Mouse (Mus musculus): ENCODE results near the gene Gm12185.
"Not testable (repeated sequence)": the region's sequence is repeated elsewhere in the genome, so short reads cannot be mapped to it uniquely, and the experiment has no call there.

Gene Gm12185

DNA sequence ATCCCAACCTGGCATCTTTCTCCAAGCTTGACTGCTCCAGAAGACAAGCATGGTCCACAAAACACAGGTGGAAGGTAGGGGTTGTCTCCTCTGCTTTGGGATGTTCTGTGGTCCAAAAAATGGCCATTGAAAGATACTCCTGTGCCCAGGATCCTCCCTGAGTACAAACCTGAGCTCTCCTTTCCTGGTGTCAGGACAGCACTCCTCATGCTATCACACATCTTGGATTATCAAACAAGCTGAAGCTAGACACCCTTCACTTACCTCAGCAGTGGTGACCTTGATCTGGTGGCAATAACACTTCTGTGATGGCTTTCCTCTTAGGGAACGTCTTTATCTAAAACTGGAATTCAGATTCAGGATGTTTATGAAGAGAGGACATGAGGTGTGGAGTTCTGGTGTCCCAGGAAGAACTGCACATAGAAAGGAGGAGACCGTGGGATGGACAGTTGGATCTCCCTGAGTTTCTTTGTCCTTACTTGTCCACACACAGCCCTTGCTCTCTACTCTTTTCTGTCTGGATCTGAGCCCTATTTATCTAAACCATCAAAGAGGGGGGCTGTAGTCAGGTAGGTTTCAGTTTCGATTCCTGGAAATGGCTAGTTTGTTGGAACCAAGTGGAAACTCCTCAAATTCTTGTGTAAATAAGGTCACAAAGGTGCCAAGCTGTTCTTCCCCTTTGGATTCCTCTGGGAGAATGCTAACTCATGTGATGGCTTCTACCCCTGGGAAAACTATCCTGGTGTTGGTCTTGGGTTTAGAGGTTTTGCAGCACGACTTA, at the start of gene Gm12185:
Gene Gm12185, minus strand, starts transcription at position 487 of the 781 bp plus-strand sequence.
- not testable (repeated sequence) for DNase-seq (ENCODE audit: low spot score)

DNA sequence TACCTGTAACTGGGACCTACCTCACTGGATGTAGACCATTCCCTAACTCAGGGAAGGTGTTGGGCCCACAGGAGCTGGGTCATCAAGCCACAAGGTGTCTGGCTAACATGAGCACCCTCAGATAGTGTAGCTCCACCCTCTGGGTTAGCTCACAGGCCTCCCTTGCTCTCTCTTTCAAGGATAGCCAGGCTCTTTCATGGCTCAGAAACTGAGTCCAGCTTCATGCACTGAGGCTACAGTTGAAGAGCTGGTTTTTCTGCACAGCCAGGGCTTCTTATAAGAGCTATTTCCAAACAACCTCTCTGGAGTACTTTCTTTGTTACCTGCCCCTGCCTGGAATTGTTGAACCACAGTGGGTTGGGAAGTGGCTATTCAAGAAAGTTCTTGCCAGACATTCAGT, 20.0 kb upstream of the Gm12185 start:
- not testable (repeated sequence) for DNase-seq (ENCODE audit: low spot score)

DNA sequence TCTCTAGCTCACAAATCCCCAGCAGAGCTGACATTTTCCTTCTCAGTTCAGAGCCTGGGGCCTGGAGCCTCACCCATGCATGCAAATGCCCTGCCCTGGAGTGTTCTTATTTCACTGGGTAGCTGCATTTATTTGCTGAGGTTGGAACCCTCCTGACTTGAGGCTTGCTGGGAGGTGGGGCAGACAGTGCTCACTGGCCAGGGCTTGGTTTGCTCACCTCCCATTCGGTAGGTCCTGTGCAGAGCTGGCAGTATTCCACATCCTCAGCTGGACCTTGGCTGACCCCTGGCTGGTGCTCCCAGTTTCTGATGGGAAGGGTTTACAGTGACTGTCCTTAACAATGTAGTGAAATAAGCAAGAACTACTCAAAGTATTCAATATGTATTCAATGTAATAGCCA, 14.8 kb upstream of the Gm12185 start:
- not testable (repeated sequence) for DNase-seq (ENCODE audit: low spot score)

DNA sequence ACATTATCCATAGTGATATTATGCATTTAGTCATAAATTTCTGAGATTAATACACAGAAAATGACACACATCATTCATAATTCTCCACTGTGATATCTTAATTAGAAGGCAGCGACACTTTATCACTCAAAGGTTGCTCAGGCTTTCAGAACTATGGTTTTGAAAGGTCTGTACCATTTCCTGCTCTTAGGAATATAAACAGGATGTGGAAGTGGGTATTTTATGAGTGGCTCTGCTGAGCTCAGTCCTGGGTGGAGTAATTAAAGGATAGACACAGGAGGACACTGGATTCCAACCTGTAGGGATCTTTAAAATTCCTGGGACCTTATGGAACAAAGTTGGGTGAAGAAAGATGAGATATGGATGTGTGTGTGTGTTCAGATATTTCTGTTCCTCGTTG, 14.3 kb upstream of the Gm12185 start:
- DNase-seq (ENCODE audit: low spot score), result not testable (repeated sequence)

DNA sequence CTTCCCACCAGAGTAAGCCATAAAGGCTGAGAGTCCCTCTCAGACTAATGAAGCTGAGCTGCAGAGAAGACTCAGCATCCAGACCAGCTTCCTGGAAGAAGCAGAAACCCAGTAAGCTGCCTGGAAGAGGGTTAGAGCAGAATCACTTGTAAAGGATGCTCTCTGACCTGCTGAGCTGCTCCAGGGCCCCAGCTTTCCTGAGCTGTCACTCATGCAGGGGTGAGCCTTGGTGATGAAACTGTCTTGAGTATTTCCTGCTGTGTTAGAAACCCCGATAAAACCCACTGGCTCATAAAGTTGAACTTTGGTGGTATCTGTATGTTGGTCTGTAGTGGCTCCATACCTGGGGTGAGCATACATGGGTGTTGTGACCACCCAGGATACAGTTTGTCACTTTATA, 8.4 kb upstream of the Gm12185 start:
- not testable (repeated sequence) for DNase-seq (ENCODE audit: low spot score)

DNA sequence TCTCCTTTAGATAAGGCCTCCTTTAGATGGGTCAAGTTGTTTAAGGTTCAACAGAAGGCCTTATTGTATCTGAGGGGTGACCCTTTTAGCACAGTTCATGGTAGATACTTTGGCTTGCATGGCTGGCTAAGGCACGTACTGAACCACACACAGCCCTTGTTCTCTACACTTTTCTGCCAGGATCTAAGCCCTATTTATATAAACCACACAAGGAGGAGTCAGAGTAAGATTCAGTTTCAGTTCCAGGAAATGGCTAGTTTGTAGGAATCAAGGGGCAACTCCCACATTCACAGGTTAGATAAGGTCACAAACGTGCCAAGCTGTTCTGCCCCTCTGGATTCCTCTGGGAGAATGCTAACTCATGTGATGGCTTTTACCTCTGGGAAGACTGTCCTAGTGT, 2.0 kb upstream of the Gm12185 start, which contains the start of gene Tgtp1:
Gene Tgtp1, minus strand, starts transcription at position 155 of the 400 bp plus-strand sequence.
- DNase-seq (ENCODE audit: low spot score), result not testable (repeated sequence)

DNA sequence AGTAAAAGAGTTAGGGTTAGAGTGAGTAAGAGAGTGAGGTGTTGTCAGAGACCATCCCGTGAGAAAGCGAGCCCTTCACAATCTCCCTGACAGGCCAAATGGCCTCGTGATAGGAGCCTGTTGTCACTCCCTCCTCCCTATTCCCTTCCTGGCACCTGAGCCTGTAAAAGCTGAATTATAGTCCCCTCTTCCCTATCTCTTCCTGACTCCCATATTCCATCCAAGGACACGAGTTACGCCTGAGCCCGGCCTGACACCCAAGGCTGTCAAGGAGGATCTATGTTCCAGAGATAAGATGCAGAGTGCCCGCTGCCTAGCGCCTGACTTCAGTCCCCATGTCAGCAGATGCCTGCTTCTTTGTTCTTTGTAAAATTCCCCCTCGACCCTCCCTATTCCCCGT, 1.3 kb upstream of the Gm12185 start:
- not testable (repeated sequence) for DNase-seq (ENCODE audit: low spot score)

DNA sequence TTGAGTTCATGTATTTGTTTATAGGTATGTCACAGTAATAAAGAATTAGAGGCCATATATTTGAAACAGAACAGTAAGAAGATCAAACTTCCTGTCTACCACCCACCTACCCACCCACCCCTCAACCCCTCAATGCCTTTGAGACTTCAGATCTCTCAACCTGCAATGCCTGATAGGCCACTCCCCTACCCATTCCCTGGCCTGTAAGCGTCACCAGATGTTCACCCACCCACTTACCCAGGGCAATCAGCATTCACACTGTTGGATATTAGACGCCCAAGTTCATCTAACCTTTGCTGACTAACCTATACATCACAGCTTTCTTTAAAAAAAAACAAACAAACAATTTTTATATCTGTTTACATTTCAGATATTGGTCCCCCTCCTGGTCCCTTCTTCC, 2.0 kb downstream of the Gm12185 start:
- not testable (repeated sequence) for DNase-seq (ENCODE audit: low spot score)

DNA sequence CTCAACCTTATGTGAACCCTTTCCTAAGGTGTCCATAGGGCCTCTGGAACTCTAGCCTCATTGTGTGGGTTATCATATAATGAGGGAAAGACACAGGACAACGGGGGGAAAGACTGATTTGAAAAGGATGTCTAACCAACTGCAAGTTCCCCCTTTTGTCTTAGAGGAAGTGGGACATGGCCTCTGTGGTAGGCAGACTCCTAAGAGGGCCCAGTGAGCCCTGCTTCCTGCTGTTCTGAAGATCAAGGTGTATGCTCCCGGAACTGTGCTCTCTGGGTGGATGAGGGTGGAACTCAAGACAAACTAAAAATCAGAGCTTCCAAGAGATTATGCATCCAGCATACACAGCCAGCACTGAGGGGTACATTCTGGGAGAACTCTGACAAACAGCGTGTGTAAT, 3.8 kb downstream of the Gm12185 start:
- not testable (repeated sequence) for DNase-seq (ENCODE audit: low spot score)

DNA sequence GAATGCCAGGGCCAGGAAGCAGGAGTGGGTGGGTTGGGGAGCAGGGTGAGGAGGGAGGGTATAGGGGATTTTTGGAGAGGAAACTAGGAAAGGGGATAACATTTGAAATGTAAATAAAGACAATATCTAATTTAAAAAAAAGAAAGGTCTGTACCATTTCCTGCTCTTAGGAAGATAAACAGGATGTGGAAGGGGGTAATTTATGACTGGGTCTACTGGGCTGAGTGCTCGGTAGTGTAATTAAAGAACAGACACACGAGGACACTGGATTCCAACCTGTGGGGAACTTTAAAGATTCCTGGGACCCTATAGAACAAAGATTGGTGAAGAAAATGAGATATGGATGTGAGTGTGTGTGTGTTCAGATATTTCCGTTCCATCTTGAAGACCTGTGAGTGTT, 9.2 kb downstream of the Gm12185 start:
- not testable (repeated sequence) for DNase-seq (ENCODE audit: low spot score)

DNA sequence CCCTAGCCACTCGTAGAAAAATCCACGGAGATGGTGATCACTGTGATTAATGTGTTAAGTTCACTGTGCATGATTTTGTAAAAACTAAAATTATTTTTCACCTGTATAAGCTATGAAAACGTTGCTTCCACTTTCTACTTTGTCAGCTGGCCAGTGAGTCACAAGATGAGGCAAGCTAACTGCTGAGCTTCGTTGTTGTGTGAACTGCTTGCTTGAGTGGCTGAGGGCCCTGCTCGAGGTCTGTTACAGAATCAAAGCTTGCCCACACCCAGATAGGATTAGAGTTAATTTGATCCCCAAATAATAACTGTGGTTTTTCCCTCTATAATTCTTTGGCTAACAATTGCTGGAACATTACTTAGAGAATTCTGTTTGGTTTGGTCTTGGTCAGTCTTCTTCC, 12.0 kb downstream of the Gm12185 start:
- DNase-seq (ENCODE audit: low spot score), result not testable (repeated sequence)

DNA sequence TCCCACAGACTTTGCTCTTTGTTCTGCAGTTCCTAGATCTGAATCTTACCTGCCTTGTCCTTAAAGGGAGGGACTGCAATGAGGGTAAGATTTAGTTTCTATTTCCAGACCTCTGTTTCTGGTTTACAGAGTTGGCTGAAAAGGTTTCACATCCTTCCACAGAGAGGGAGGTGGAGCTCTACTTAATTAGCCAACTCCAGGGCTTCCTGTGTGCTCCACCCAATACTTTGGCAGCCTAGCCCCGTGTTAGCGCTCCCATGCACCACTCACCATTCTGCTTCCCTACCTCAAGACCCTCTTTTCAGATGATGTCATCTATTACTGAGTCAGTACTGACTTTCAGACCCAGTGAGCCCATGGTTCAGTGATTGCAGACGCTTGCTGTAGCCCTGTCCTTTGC, 12.8 kb downstream of the Gm12185 start, which contains the start of gene 9930111J21Rik1:
Gene 9930111J21Rik1, minus strand, starts transcription at position 148 of the 400 bp plus-strand sequence.
- DNase-seq (ENCODE audit: low spot score), result not testable (repeated sequence)

DNA sequence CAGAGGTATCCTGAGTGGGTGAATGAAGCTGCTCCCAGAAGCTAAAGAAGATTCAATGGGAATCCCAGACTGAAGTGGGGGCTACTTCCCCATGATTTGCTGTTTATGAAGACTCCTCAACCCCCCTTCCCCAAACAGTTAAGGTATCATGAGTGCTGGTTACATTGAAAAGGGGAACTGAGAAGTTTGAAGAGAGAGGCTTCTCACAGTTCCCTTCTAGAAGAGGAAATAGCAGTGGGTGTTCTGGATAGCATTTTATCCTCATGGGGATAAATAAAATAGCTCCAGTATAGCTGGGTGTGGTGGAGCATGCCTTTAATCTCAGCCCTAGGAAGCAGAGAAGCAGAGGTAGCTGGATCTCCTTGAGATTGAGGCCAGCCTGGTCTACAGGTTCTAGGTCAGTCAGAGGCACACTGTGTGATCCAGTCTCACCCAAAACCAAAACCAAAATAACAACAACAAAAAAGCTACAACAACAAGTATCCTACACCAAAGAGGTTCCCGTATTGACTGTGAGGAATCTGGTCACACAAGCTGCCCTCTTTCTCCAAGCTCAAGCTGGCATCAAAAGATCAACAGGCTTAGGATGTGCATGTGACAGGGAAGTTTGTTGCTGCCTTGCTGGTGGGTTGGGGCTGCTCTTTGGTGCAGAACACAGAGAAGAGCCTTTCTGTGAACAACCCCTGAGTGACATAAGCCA, 13.6 kb downstream of the Gm12185 start, which contains the start of gene Olfr56:
Gene Olfr56, plus strand, starts transcription at position 650 of the 700 bp plus-strand sequence.
- DNase-seq (ENCODE audit: low spot score), result not testable (repeated sequence)

DNA sequence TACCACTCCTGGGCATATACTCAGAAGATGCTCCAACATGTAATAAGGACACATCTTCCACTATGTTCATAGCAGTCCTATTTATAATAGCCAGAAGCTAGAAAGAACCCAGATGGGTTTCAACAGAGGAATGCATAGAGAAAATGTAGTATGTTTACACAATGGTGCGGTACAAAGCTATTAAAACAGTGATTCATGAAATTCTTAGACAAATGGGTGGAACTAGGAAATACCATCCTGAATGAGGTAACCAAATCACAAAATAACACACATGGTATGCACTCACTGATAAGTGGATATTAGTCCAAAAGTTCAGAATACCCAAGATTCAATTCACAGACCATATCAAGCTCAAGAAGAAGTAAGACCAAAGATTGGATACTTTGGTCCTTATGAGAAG, 17.3 kb downstream of the Gm12185 start:
- DNase-seq (ENCODE audit: low spot score), result not testable (repeated sequence)

DNA sequence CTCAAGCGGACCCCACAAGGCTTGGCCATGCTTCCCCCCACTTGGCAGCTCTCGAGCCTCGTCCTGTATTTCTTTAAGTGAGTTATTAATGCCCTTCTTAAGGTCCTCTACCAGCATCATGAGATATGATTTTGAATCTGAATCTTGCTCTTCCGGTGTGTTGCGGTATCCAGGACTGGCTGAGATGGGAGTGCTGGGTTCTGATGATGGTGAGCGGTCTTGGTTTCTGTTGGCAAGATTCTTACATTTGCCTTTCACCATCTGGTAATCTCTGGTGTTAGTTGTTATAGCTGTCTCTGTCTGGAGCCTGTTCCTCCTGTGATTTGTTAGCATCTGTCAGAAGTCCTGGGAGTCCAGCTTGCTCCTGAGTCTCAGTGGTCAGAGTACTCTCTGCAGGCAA, 45.9 kb downstream of the Gm12185 start, which contains the start of gene Psme2b:
Gene Psme2b, minus strand, starts transcription at position 101 of the 400 bp plus-strand sequence.
- not testable (repeated sequence) for DNase-seq (ENCODE audit: low spot score)

DNA sequence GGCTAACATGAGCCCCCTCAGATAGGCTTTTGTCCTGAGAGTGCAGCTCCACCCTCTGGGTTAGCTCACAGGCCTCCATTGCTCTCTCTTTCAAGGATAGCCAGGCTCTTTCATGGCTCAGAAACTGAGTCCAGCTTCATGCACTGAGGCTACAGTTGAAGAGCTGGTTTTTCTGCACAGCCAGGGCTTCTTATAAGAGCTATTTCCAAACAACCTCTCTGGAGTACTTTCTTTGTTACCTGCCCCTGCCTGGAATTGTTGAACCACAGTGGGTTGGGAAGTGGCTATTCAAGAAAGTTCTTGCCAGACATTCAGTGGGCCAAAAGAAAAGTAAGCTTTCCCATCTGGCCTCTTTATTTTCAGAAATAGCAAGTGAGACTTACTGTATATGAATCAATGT, 52.7 kb downstream of the Gm12185 start:
- not testable (repeated sequence) for DNase-seq (ENCODE audit: low spot score)

DNA sequence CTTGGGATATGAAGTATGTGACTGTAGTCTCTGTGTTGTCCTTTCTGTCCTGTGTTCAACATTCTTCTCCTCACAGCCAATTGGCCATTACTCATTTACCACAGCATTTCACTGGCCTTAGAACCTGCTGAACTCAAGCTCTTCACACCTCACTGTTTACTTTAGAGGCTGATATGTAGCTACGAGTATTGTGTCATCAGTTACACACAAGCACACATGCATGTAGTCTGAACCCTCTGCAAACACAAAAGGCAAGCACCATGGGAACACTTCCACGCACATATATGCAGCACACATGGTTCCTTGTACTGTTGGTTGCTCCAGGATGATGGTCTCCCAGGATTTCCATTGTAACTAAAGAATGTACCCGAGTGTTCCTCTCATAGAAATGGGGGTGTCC, 56.7 kb downstream of the Gm12185 start:
- DNase-seq (ENCODE audit: low spot score), result not testable (repeated sequence)

DNA sequence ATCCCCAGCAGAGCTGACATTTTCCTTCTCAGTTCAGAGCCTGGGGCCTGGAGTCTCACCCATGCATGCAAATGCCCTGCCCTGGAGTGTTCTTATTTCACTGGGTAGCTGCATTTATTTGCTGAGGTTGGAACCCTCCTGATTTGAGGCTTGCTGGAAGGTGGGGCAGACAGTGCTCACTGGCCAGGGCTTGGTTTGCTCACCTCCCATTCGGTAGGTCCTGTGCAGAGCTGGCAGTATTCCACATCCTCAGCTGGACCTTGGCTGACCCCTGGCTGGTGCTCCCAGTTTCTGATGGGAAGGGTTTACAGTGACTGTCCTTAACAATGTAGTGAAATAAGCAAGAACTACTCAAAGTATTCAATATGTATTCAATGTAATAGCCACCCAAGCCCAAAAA, 58.1 kb downstream of the Gm12185 start:
- not testable (repeated sequence) for DNase-seq (ENCODE audit: low spot score)

DNA sequence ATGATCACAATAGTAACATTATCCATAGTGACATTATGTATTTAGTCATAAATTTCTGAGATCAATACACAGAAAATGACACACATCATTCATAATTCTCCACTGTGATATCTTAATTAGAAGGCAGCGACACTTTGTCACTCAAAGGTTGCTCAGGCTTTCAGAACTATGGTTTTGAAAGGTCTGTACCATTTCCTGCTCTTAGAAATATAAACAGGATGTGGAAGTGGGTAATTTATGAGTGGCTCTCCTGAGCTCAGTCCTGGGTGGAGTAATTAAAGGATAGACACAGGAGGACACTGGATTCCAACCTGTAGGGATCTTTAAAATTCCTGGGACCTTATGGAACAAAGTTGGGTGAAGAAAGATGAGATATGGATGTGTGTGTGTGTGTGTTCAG, 58.6 kb downstream of the Gm12185 start:
- not testable (repeated sequence) for DNase-seq (ENCODE audit: low spot score)

DNA sequence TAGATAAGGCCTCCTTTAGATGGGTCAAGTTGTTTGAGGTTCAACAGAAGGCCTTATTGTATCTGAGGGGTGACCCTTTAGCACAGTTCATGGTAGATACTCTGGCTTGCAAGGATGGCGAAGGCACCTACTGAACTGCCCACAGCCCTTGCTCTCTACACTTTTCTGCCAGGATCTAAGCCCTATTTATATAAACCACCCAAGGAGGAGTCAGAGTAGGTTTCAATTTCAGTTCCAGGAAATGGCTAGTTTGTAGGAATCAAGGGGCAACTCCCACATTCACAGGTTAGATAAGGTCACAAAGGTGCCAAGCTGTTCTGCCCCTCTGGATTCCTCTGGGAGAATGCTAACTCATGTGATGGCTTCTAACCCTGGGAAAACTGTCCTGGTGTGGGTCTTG, 64.0 kb downstream of the Gm12185 start:
- not testable (repeated sequence) for DNase-seq (ENCODE audit: low spot score)

DNA sequence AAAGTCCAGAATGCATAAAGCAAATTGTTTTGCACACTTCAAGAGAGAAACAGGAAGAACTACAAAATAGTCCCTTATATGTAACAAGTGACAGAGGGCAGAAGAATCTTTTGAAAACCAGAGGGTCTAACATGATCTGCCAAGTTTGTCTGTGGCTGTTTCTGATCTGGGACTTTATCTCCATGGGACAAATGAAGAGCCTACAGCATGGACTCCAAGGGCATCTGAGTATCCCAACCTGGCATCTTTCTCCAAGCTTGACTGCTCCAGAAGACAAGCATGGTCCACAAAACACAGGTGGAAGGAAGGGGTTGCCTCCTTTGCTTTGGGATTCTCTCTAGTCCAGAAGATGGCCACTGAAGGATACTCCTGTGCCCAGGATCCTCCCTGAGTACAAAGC, 65.6 kb downstream of the Gm12185 start:
- not testable (repeated sequence) for DNase-seq (ENCODE audit: low spot score)

DNA sequence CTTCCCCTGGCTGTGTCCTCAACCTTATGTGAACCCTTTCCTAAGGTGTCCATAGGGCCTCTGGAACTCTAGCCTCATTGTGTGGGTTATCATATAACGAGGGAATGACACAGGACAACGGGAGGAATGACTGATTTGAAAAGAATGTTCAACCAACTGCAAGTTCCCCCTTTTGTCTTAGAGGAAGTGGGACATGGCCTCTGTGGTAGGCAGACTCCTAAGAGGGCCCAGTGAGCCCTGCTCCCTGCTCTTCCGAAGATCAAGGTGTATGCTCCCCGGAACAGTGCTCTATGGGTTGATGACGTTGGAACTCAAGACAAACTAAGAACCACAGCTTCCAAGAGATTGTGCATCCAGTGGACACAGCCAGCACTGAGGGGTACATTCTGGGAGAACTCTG, 68.2 kb downstream of the Gm12185 start:
- not testable (repeated sequence) for DNase-seq (ENCODE audit: low spot score)

DNA sequence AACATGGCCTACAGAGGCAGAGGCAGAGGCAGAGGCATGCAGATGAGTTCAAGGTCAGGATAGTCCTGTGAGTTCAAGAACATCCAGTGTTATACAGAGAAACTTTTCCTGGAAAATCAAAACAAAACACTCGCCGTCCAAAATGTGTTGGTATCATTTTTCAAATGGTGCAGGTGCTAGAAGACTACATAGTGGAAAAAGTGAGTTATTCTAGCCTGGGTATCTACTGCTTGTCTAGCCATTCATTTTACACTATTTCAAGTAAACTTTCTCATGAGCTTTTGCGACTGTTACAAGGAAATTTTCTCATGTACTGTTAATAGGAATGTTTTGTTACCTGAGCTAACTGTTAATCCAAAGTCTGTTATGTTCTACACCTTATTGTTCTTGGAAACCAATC, 73.6 kb downstream of the Gm12185 start:
- no peak for DNase-seq (ENCODE audit: low spot score)

All from MN1 (cell line).